Mouse (Mus musculus) forebrain, postnatal 0 days (tissue): ENCODE results near the gene Cldn13. TPM values are rescaled to one million over a fixed set of nuclear protein-coding genes. Genes with fewer than 3 reads are reported as not detected.

ENCODE experiments used
- ATAC-seq: fragments of 200-750 bp; cut with Nextera tagmentation; 2 replicates; pipeline ENCODE4 v1.8.0; 2017; ENCODE audit warnings: mild to moderate bottlenecking, moderate library complexity
- DNase-seq: peaks from one replicate; pipeline ENCODE4 v3.0.0-alpha.2; 2015
- H3K27ac ChIP-seq: fragments of 300-500 bp; sonication (generic); 2 replicates; pipeline ENCODE4 v1.5.1; 2014; ENCODE audit warnings: low read depth, mild to moderate bottlenecking, antibody characterized with exemption, low read length, moderate library complexity, mixed read lengths
- H3K27me3 ChIP-seq: fragments of 300-500 bp; sonication (generic); 2 replicates; pipeline ENCODE4 v1.6.1; 2014; ENCODE audit warnings: mild to moderate bottlenecking, low read length, mixed read lengths; ENCODE audit not compliant: insufficient read depth
- H3K36me3 ChIP-seq: fragments of 300-500 bp; sonication (generic); 2 replicates; pipeline ENCODE4 v1.6.1; 2014; ENCODE audit warnings: mild to moderate bottlenecking, moderate library complexity; ENCODE audit not compliant: insufficient read depth
- H3K4me1 ChIP-seq: fragments of 300-500 bp; sonication (generic); 2 replicates; pipeline ENCODE4 v1.6.1; 2014; ENCODE audit warnings: antibody characterized with exemption; ENCODE audit not compliant: insufficient read depth
- H3K4me2 ChIP-seq: fragments of 300-500 bp; sonication (generic); 2 replicates; pipeline ENCODE4 v1.6.1; 2014; ENCODE audit warnings: low read depth, mild to moderate bottlenecking, moderate library complexity
- H3K4me3 ChIP-seq: fragments of 300-500 bp; sonication (generic); 2 replicates; pipeline ENCODE4 v1.5.1; 2014; ENCODE audit warnings: low read depth, low read length, mixed read lengths
- H3K9ac ChIP-seq: fragments of 300-500 bp; sonication (generic); 2 replicates; pipeline ENCODE4 v1.6.1; 2014; ENCODE audit warnings: mild to moderate bottlenecking
- H3K9me3 ChIP-seq: fragments of 300-500 bp; sonication (generic); 2 replicates; pipeline ENCODE4 v1.6.1; 2016; ENCODE audit warnings: low read length
- CTCF ChIP-seq: sonication (generic); IDR thresholded peaks from 2 replicates; pipeline ENCODE4 v1.5.1; 2016; ENCODE audit warnings: antibody characterized with exemption, control low read depth, low read depth
- WGBS: fragments of 180-500 bp; shearing (Covaris S2); extraction: QIAGEN DNeasy Blood & Tissue Kit; methylation state at CpG from one replicate; pipeline ENCODE4 v1.1.7; 2014; 5-methylcytosine and 5-hydroxymethylcytosine counted together
- polyA plus RNA-seq: library from polyadenylated mRNA; unstranded; fragments of >200 nt; fragmentation: Nextera tagmentation; extraction: Ambion mirVana; gene quantifications from 2 replicates; pipeline ENCODE4 v1.2.1, GENCODE M21; 2015
- total RNA-seq: library from RNA; depleted of rRNA; stranded (reverse); fragments of >200 nt; gene quantifications from 2 replicates; pipeline ENCODE4 v1.2.3, GENCODE M21; 2014

The Cldn13 gene
- total and polyA plus RNA-seq, 2 experiments from 2014 or later, result not detected

DNA sequence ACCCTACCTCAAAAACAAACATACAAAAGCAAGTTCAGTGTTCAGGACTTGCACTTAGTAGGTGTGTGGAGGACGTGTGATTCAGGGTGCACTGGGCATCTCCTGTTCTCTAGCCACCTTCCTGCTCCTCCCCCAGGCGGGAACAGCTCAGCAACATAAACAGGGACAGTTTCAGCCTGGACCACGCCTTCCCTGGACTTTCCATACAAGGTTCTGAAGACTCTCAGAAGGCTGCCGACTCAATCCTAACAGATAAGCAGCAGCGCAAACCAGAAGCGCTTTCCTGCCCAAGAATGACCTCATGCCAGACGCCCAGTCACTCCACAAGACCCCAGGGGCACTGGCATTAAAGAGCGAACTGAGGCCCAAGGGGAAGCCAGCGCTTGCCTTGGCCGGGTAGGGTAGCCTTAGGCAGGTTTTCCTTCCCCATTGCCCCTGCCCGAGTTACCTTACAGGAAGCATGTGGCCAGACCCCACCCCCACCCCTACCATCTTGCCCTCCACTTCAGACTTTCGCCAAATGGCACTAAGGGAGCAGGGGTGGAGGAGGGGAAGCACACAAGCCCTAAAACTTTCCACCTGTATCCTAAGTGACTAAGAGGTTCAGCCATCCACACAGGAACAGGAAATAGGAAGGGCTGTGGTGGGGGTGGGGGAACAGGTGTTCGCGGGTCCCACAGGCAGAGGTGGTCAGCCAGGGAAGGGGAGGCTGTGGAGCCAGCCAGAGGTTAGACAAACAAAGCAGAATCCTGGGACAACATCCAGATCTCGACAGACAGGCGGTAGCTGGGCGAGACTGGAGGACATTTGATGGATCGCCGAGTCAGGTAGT is 35.9 kb upstream of the Cldn13 start:
- DNase-seq (no peak), ATAC-seq (no peak)
- no peaks in the 10 kb centered on the region for H3K36me3 ChIP-seq
- no peak for TF ChIP-seq CTCF
- no peaks in the 10 kb centered on the region for H3K9me3 ChIP-seq
- H3K27me3 ChIP-seq, result peaks cover 12% of the 10 kb centered on the region; the same call in 1 of the 2 replicates
- H3K4me1 ChIP-seq, result no peaks in the 10 kb centered on the region
- no peak overlapping the region for H3K4me3 ChIP-seq
- no peak overlapping the region for H3K27ac ChIP-seq
- no peak overlapping the region for H3K9ac ChIP-seq
- WGBS, result 54% methylated on average over 19 of the region's 19 CpGs
- H3K4me2 ChIP-seq, result no peak overlapping the region

DNA sequence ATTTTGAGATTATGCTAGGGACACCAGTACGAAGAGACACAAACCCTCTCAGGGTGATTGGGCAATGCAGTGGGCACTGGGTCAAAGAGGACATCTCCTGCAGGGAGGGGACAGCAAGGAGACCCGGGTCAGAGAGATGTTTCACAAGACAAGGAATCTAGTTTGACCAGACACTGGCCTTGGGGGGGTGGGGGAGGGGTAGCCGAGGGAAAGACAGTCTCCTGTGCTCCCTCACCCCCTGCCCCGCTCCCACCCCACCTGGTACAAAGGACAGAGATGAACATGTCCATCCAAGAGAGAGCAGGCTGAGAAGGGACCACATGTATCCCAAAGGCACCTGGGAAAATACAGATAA is 32.7 kb upstream of the Cldn13 start:
- H3K27me3 ChIP-seq, result peaks cover 12% of the 10 kb centered on the region; the same call in 1 of the 2 replicates
- no peaks in the 10 kb centered on the region for H3K9me3 ChIP-seq
- ATAC-seq (no peak), DNase-seq (no peak)
- no peak overlapping the region for H3K4me3 ChIP-seq
- no peak for TF ChIP-seq CTCF
- no peak overlapping the region for H3K27ac ChIP-seq
- no peak overlapping the region for H3K9ac ChIP-seq
- WGBS, result 62% methylated on average over 4 of the region's 4 CpGs
- no peaks in the 10 kb centered on the region for H3K4me1 ChIP-seq
- H3K4me2 ChIP-seq, result no peak overlapping the region
- no peaks in the 10 kb centered on the region for H3K36me3 ChIP-seq

- H3K9me3 ChIP-seq, result no peaks in the 10 kb centered on the region
- 70% methylated on average over 5 of the region's 5 CpGs for WGBS
- ATAC-seq (no peak), DNase-seq (no peak)
- H3K4me1 ChIP-seq, result no peaks in the 10 kb centered on the region
- peaks cover 12% of the 10 kb centered on the region; the same call in 1 of the 2 replicates for H3K27me3 ChIP-seq
- no peak overlapping the region for H3K27ac ChIP-seq
- H3K4me3 ChIP-seq, result no peak overlapping the region
- no peak overlapping the region for H3K9ac ChIP-seq
- H3K4me2 ChIP-seq, result no peak overlapping the region
- H3K36me3 ChIP-seq, result no peaks in the 10 kb centered on the region
- TF ChIP-seq CTCF, result no peak
Measured at GRCm38 (mm10) chr5:134947420-134948084, 32.2 kb upstream of the Cldn13 start.

- Histone ChIP-seq H3K4me3 (no peak within 1 kb of the TSS), H3K4me2 (no peak within 1 kb of the TSS), H3K9me3 (no peaks in the 10 kb centered on the region), H3K36me3 (no peaks in the 10 kb centered on the region), H3K4me1 (no peaks in the 10 kb centered on the region), H3K9ac (no peak within 1 kb of the TSS), H3K27me3 (peaks cover 12% of the 10 kb centered on the region; the same call in 1 of the 2 replicates), H3K27ac (no peak within 1 kb of the TSS)
- no peak for TF ChIP-seq CTCF
- DNase-seq (no peak), ATAC-seq (no peak)
- WGBS, result 7% methylated on average over 11 of the region's 11 CpGs
Measured at GRCm38 (mm10) chr5:134946857-134947255, 31.5 kb upstream of the Cldn13 start, which contains the start of gene Cldn4. Gene Cldn4 (minus strand): TSS chr5:134946934.

DNA sequence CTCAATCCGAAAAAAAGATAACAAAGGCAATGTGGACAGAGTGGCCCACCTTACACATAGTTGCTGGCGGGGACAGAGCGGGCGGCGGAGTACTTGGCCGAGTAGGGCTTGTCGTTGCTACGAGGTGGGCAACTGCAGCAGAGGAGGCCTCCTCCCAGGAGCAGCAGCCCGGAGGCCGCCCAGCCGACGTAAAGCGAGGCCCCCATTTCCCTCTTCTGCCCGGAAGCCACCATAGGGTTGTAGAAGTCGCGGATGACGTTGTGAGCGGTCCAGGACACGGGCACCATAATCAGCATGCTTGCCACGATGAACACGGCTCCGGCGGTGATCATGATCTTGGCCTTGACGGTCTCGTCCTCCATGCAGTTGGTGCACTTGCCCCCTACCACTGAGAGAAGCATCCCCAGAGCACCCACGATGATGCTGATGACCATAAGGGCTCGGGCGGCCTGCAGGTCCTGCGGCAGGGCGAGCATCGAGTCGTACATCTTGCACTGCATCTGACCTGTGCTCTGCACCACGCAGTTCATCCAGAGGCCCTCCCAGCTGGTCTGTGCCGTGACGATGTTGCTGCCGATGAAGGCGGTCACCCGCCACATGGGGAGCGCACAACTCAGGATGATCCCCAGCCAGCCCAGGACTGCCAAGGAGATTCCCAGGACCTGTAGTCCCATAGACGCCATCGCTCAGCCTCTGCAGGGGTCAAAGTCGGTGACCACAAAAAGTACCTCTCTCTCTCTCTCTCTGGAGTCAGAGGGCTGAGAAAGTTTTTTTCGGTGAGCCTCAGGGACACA is 30.9 kb upstream of the Cldn13 start:
- Histone ChIP-seq H3K4me1 (no peaks in the 10 kb centered on the region), H3K9me3 (no peaks in the 10 kb centered on the region), H3K27me3 (peaks cover 12% of the 10 kb centered on the region; the same call in 1 of the 2 replicates), H3K4me2 (no peak overlapping the region), H3K36me3 (no peaks in the 10 kb centered on the region), H3K9ac (no peak overlapping the region), H3K4me3 (no peak overlapping the region), H3K27ac (no peak overlapping the region)
- ATAC-seq (no peak), DNase-seq (no peak)
- TF ChIP-seq CTCF, result no peak
- WGBS, result 20% methylated on average over 43 of the region's 43 CpGs

DNA sequence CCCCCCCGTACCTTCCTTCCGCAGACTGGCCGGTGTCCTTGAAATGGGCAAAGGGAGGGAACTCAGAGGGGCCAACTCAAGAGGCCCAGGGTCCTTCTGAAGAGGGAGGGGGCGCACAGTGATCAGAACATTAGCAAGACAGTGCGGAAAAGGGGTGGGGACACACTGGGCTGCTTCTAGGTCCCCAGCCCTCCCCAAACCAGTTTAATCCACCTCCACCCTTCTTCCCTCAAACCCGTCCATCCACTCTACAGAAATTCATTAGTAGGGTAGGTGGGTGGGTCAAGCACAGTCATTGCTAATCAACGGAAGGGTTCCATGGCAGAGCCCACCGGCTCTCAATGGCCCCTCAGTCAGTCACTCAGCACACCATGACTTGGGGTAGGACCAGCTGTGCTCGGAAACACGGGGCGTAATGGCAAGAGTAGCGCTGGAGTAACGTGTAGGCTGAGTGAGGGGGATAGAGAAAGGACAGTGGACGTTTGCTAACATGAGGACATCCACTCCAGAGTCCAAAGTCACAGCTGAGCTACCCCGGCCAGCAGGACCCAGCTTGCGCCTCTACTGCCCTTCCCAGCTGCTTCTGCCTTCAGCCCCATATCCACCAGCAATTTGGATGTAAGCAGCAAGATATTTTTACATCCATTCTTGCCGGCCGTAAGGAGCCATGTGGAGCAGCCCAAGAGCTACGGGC is 30.1 kb upstream of the Cldn13 start:
- H3K9ac ChIP-seq, result no peak overlapping the region
- no peaks in the 10 kb centered on the region for H3K9me3 ChIP-seq
- no peak overlapping the region for H3K4me2 ChIP-seq
- WGBS, result 52% methylated on average over 17 of the region's 19 CpGs
- H3K4me3 ChIP-seq, result no peak overlapping the region
- H3K36me3 ChIP-seq, result no peaks in the 10 kb centered on the region
- TF ChIP-seq CTCF, result no peak
- H3K27me3 ChIP-seq, result peaks cover 12% of the 10 kb centered on the region; the same call in 1 of the 2 replicates
- no peaks in the 10 kb centered on the region for H3K4me1 ChIP-seq
- H3K27ac ChIP-seq, result no peak overlapping the region
- DNase-seq (no peak), ATAC-seq (no peak)
